Mouse (Mus musculus) kidney, adult 2 months (tissue): ENCODE measurements around the gene Mars2. TPM values are rescaled to one million over a fixed set of nuclear protein-coding genes. Genes with fewer than 3 reads are reported as not detected.

Experiments used
- DNase-seq: peaks from one replicate; pipeline ENCODE4 v3.0.0; 2021
- H3K27ac ChIP-seq: fragments of 200-500 bp; 2 replicates; pipeline ENCODE4 v1.5.1; 2012; ENCODE audit warnings: low read depth, low read length, control low read depth, inconsistent platforms; ENCODE audit not compliant: insufficient read depth
- H3K27me3 ChIP-seq: fragments of 200-500 bp; replicated peaks from 2 replicates; pipeline ENCODE4 v1.6.1; 2012; ENCODE audit warnings: mild to moderate bottlenecking, moderate library complexity, low read length, inconsistent platforms; ENCODE audit not compliant: control insufficient read depth, insufficient read depth
- H3K36me3 ChIP-seq: fragments of 200-500 bp; 2 replicates; pipeline ENCODE4 v1.6.1; 2012; ENCODE audit warnings: mild to moderate bottlenecking, moderate library complexity, low read length, inconsistent platforms; ENCODE audit not compliant: control insufficient read depth, insufficient read depth
- H3K4me1 ChIP-seq: fragments of 200-500 bp; 2 replicates; pipeline ENCODE4 v1.6.1; 2011; ENCODE audit warnings: low read length; ENCODE audit not compliant: control insufficient read depth, insufficient read depth
- H3K4me3 ChIP-seq: fragments of 200-500 bp; 2 replicates; pipeline ENCODE4 v1.5.1; 2011; ENCODE audit warnings: mild to moderate bottlenecking, low read depth, low read length, control low read depth; ENCODE audit not compliant: insufficient read depth
- CTCF ChIP-seq: fragments of 200-500 bp; conservative IDR thresholded peaks from 2 replicates; pipeline ENCODE4 v1.5.1; 2011; ENCODE audit warnings: low read depth, mild to moderate bottlenecking, control low read depth, low read length, moderate library complexity, mixed read lengths; ENCODE audit not compliant: insufficient read depth, insufficient read length
- POLR2A ChIP-seq: fragments of 200-500 bp; IDR thresholded peaks from one replicate; pipeline ENCODE4 v1.6.1; 2011; ENCODE audit warnings: low read depth, low read length, control low read depth
- WGBS: fragments of 180-500 bp; shearing (Covaris S2); methylation state at CpG from one replicate; pipeline ENCODE4 v1.1.7; 2018; 5-methylcytosine and 5-hydroxymethylcytosine counted together
- polyA plus RNA-seq: library from polyadenylated mRNA; depleted of rRNA; stranded (reverse); fragments of >200 nt; gene quantifications from 2 replicates; pipeline ENCODE4 v1.2.3, GENCODE M21; 2012

The Mars2 gene
- polyA plus RNA-seq, 1 experiment = 1.6 TPM

GRCm38 (mm10) chr1:55198719-55199118 lies 38.3 kb upstream of the Mars2 start:
- TF ChIP-seq CTCF (no peak), POLR2A (no peak)
- Histone ChIP-seq H3K4me1 (no peaks in the 10 kb centered on the region; the same call in 1 of the 2 replicates), H3K27ac (no peak overlapping the region), H3K36me3 (no peaks in the 10 kb centered on the region), H3K27me3 (no peaks in the 10 kb centered on the region), H3K4me3 (no peak overlapping the region)
- 60% methylated on average over 3 of the region's 3 CpGs for WGBS
- no peak for DNase-seq

GRCm38 (mm10) chr1:55201850-55202752 lies 34.9 kb upstream of the Mars2 start:
- Histone ChIP-seq H3K4me1 (no peaks in the 10 kb centered on the region; the same call in 1 of the 2 replicates), H3K27me3 (no peaks in the 10 kb centered on the region), H3K4me3 (no peak overlapping the region), H3K27ac (peak overlapping the region; percentile 5), H3K36me3 (no peaks in the 10 kb centered on the region)
- peak; percentile 47 for DNase-seq
- TF ChIP-seq CTCF = no peak
- TF ChIP-seq POLR2A = no peak
- WGBS = 64% methylated on average over 18 of the region's 18 CpGs

- Histone ChIP-seq H3K27me3 (no peaks in the 10 kb centered on the region), H3K36me3 (no peaks in the 10 kb centered on the region), H3K27ac (no peak overlapping the region), H3K4me1 (no peaks in the 10 kb centered on the region; the same call in 1 of the 2 replicates), H3K4me3 (no peak overlapping the region)
- DNase-seq = no peak
- WGBS = 76% methylated on average over 5 of the region's 5 CpGs
- TF ChIP-seq POLR2A (no peak), CTCF (no peak)
Measured at GRCm38 (mm10) chr1:55205808-55206327, 31.1 kb upstream of the Mars2 start.

- Histone ChIP-seq H3K4me3 (no peak overlapping the region), H3K4me1 (no peaks in the 10 kb centered on the region; the same call in 1 of the 2 replicates), H3K36me3 (no peaks in the 10 kb centered on the region), H3K27me3 (no peaks in the 10 kb centered on the region), H3K27ac (no peak overlapping the region)
- TF ChIP-seq CTCF = no peak
- no peak for TF ChIP-seq POLR2A
- 92% methylated on average over 6 of the region's 6 CpGs for WGBS
- DNase-seq = no peak
Measured at GRCm38 (mm10) chr1:55207561-55207960, 29.4 kb upstream of the Mars2 start.

- no peak for TF ChIP-seq CTCF
- TF ChIP-seq POLR2A = no peak
- Histone ChIP-seq H3K27me3 (no peaks in the 10 kb centered on the region), H3K36me3 (no peaks in the 10 kb centered on the region), H3K4me3 (no peak overlapping the region), H3K4me1 (no peaks in the 10 kb centered on the region; the same call in 1 of the 2 replicates), H3K27ac (no peak overlapping the region)
- WGBS = 76% methylated on average over 5 of the region's 5 CpGs
- DNase-seq = no peak
Measured at GRCm38 (mm10) chr1:55208500-55209140, 28.4 kb upstream of the Mars2 start.

GRCm38 (mm10) chr1:55210202-55210965 lies 26.6 kb upstream of the Mars2 start:
- H3K36me3 ChIP-seq = no peaks in the 10 kb centered on the region
- no peaks in the 10 kb centered on the region; the same call in 1 of the 2 replicates for H3K4me1 ChIP-seq
- H3K27ac ChIP-seq = no peak overlapping the region
- H3K27me3 ChIP-seq = no peaks in the 10 kb centered on the region
- 48% methylated on average over 12 of the region's 12 CpGs for WGBS
- peak; percentile 42 for DNase-seq
- H3K4me3 ChIP-seq = no peak overlapping the region
- no peak for TF ChIP-seq POLR2A
- no peak for TF ChIP-seq CTCF
